Mouse (Mus musculus) embryonic facial prominence, embryonic 12.5 days (tissue): ENCODE results near the gene Pacs1. TPM values are rescaled to one million over a fixed set of nuclear protein-coding genes. Genes with fewer than 3 reads are reported as not detected.

Experiments
- microRNA-seq: library from miRNA; unstranded; fragments of <30 nt; microRNA quantifications from one replicate; pipeline ENCODE4, GENCODE M21; 2017
- polyA plus RNA-seq: library from polyadenylated mRNA; unstranded; fragments of >200 nt; fragmentation: Nextera tagmentation; extraction: Ambion mirVana; gene quantifications from 2 replicates; pipeline ENCODE4 v1.2.1, GENCODE M21; 2016

Pacs1 gene
- polyA plus RNA-seq, 1 experiment from 2014 or later = 32.2 TPM

Small RNA genes lying within 50 kb of the gene (microRNA-seq; reads per million reads assigned to microRNA genes)
- not detected for gene Gm27468

Other genes starting within 250 kb of the Pacs1 start
- gene Slc29a2, start 249.3 kb downstream of the Pacs1 start, polyA plus RNA-seq = 4.7 and 5.1 TPM in 2 replicates
- 46.4 and 48.1 TPM in 2 replicates for gene B4gat1, start 234.3 kb downstream of the Pacs1 start, polyA plus RNA-seq
- gene AC124502.3, start 234.2 kb downstream of the Pacs1 start, polyA plus RNA-seq = 3.5 and 4.7 TPM in 2 replicates
- 38.4 and 45.4 TPM in 2 replicates for gene Brms1, start 231.8 kb downstream of the Pacs1 start, polyA plus RNA-seq
- 1.8 and 2.4 TPM in 2 replicates for gene Rin1, start 222.6 kb downstream of the Pacs1 start, polyA plus RNA-seq
- 54.4 and 64.3 TPM in 2 replicates for gene Cd248, start 205.0 kb downstream of the Pacs1 start, polyA plus RNA-seq
- 2.9 and 3.7 TPM in 2 replicates for gene Tmem151a, start 187.6 kb downstream of the Pacs1 start, polyA plus RNA-seq
- gene Yif1a, start 184.6 kb downstream of the Pacs1 start, polyA plus RNA-seq = 67.3 and 73.4 TPM in 2 replicates
- 69.7 and 74.9 TPM in 2 replicates for gene Cnih2, start 174.6 kb downstream of the Pacs1 start, polyA plus RNA-seq
- 247 and 248 TPM in 2 replicates for gene Rab1b, start 166.0 kb downstream of the Pacs1 start, polyA plus RNA-seq
- gene Klc2, start 154.6 kb downstream of the Pacs1 start, polyA plus RNA-seq = 30.6 and 35.3 TPM in 2 replicates
- gene Sf3b2, start 22.3 kb upstream of the Pacs1 start, polyA plus RNA-seq = 386 and 406 TPM in 2 replicates
- 8.1 and 8.5 TPM in 2 replicates for gene Gal3st3, start 25.2 kb upstream of the Pacs1 start, polyA plus RNA-seq
- not detected in 2 replicates for gene Catsper1, start 62.6 kb upstream of the Pacs1 start, polyA plus RNA-seq
- gene Cst6, start 76.5 kb upstream of the Pacs1 start, polyA plus RNA-seq = 0.52 and 1.3 TPM in 2 replicates
- 63.5 and 66.8 TPM in 2 replicates for gene Eif1ad, start 93.6 kb upstream of the Pacs1 start, polyA plus RNA-seq
- gene Banf1, start 94.0 kb upstream of the Pacs1 start, polyA plus RNA-seq = 384 and 411 TPM in 2 replicates
- 98.9 and 107 TPM in 2 replicates for gene Sart1, start 115.6 kb upstream of the Pacs1 start, polyA plus RNA-seq
- gene Tsga10ip, start 129.4 kb upstream of the Pacs1 start, polyA plus RNA-seq = 0.45 and 0.55 TPM in 2 replicates
- 303 and 323 TPM in 2 replicates for gene Drap1, start 151.9 kb upstream of the Pacs1 start, polyA plus RNA-seq
- gene AI837181, start 152.0 kb upstream of the Pacs1 start, polyA plus RNA-seq = 67.2 and 67.9 TPM in 2 replicates
- gene Fosl1, start 174.4 kb upstream of the Pacs1 start, polyA plus RNA-seq = not detected in 2 replicates
- 10.8 and 11.0 TPM in 2 replicates for gene Ccdc85b, start 184.8 kb upstream of the Pacs1 start, polyA plus RNA-seq
- gene Fibp, start 187.5 kb upstream of the Pacs1 start, polyA plus RNA-seq = 146 and 150 TPM in 2 replicates
- 1.9 and 2.1 TPM in 2 replicates for gene Ctsw, start 195.4 kb upstream of the Pacs1 start, polyA plus RNA-seq
- gene Efemp2, start 200.8 kb upstream of the Pacs1 start, polyA plus RNA-seq = 145 TPM in 2 replicates
- 44.1 and 46.6 TPM in 2 replicates for gene Mus81, start 215.3 kb upstream of the Pacs1 start, polyA plus RNA-seq
- 2,582 and 2,586 TPM in 2 replicates for gene Cfl1, start 217.3 kb upstream of the Pacs1 start, polyA plus RNA-seq
- gene 1700020D05Rik, start 230.7 kb upstream of the Pacs1 start, polyA plus RNA-seq = 0.15 TPM in 1 of 2 replicates, not detected in the other
- gene Snx32, start 237.4 kb upstream of the Pacs1 start, polyA plus RNA-seq = 11.9 and 15.2 TPM in 2 replicates